Mouse (Mus musculus) intestine, embryonic 16.5 days (tissue): ENCODE measurements around the gene March4. TPM values are rescaled to one million over a fixed set of nuclear protein-coding genes. Genes with fewer than 3 reads are reported as not detected.

Source experiments
- ATAC-seq: fragments of 200-750 bp; cut with Nextera tagmentation; 2 replicates; pipeline ENCODE4 v1.8.0; 2017; ENCODE audit warnings: moderate TSS enrichment, moderate library complexity
- H3K27ac ChIP-seq: fragments of 300-500 bp; sonication (generic); 2 replicates; pipeline ENCODE4 v1.5.1; 2014; ENCODE audit warnings: mild to moderate bottlenecking, low read length
- H3K27me3 ChIP-seq: fragments of 300-500 bp; sonication (generic); replicated peaks from 2 replicates; pipeline ENCODE4 v1.6.1; 2014; ENCODE audit warnings: low read length, control low read depth, mixed read lengths; ENCODE audit not compliant: control insufficient read depth, insufficient read depth
- H3K36me3 ChIP-seq: fragments of 300-500 bp; sonication (generic); 2 replicates; pipeline ENCODE4 v1.6.1; 2014; ENCODE audit warnings: low read length, control low read depth; ENCODE audit not compliant: control insufficient read depth, insufficient read depth
- H3K4me1 ChIP-seq: fragments of 300-500 bp; sonication (generic); 2 replicates; pipeline ENCODE4 v1.6.1; 2014; ENCODE audit warnings: low read length, control low read depth, mixed read lengths; ENCODE audit not compliant: control insufficient read depth, insufficient read depth
- H3K4me2 ChIP-seq: fragments of 300-500 bp; sonication (generic); 2 replicates; pipeline ENCODE4 v1.6.1; 2014; ENCODE audit warnings: low read depth, low read length, control low read depth
- H3K4me3 ChIP-seq: fragments of 300-500 bp; sonication (generic); 2 replicates; pipeline ENCODE4 v1.5.1; 2014; ENCODE audit warnings: mild to moderate bottlenecking, low read length
- H3K9ac ChIP-seq: fragments of 300-500 bp; sonication (generic); 2 replicates; pipeline ENCODE4 v1.6.1; 2014; ENCODE audit warnings: low read depth, low read length
- H3K9me3 ChIP-seq: fragments of 300-500 bp; sonication (generic); 2 replicates; pipeline ENCODE4 v1.6.1; 2016; ENCODE audit warnings: low read length, control low read depth; ENCODE audit not compliant: control insufficient read depth
- WGBS: fragments of 180-500 bp; shearing (Covaris S2); extraction: QIAGEN DNeasy Blood & Tissue Kit; methylation state at CpG from one replicate; pipeline ENCODE4 v1.1.7; 2014; 5-methylcytosine and 5-hydroxymethylcytosine counted together
- polyA plus RNA-seq: library from polyadenylated mRNA; unstranded; fragments of >200 nt; fragmentation: Nextera tagmentation; extraction: Ambion mirVana; gene quantifications from 2 replicates; pipeline ENCODE4 v1.2.1, GENCODE M21; 2015

March4 gene
- polyA plus RNA-seq, 1 experiment from 2014 or later, result 0.32 TPM

DNA sequence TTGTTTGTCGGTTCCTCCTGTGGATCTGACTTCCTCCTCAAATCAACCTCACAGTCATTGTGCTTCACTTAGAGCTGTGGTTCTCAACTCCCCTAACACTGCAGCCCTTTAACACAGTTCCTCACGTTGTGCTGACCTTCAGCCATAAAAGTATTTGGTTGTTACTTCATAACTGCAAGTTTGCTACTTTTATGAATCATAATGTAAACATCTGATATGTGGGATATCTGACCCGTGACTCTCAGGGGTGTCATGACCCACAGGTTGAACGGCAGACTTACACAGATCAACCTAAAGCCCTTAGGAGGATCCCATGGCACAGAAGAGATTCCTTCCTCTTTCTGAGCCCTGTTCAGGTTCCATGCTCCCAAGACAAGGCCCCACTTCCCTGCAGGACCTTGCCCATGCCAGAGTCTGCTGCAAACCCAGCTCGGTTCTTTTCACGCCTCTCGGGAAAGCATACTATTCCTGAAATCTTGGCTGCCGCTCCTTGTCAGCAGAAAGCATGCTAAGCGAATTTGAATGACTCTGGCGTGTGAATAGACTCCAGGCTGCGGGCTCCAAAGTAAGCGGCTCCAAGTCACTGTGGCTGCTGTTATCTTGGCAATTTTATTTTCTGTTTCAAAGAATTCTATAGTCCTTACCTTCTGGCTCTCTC, 71.7 kb downstream of the March4 start:
- no peak overlapping the region for H3K4me2 ChIP-seq
- 48% methylated on average over 12 of the region's 12 CpGs for WGBS
- H3K27ac ChIP-seq, result no peak overlapping the region

DNA sequence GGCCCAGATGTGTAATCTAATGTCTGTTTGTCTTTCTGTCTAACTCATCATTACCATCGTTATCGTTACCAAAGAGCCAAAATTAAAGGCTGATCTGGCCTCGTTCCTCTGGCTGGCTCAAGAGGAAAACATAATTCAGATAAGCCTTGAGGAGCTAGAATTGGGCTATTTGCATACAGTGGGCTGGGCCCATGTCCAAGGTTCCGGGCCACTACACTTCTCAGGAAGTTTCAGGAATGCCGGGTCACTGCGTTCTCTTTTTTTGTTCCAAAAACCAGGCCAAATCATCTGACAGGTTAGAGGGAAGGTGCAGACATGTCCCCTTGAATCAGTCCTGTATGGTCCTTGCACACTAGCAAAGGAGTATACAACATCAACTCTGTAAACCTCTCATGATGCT, 74.2 kb downstream of the March4 start:
- no peak overlapping the region for H3K27ac ChIP-seq

More for the DNA sequence above, 71.7 kb downstream of the March4 start:
- no peaks in the 10 kb centered on the region for H3K36me3 ChIP-seq
- H3K4me1 ChIP-seq, result no peaks in the 10 kb centered on the region; the same call in 1 of the 2 replicates
- no peak overlapping the region for H3K4me3 ChIP-seq
- no peak for ATAC-seq
- H3K27me3 ChIP-seq, result no peaks in the 10 kb centered on the region
- no peak overlapping the region for H3K9ac ChIP-seq
- no peaks in the 10 kb centered on the region for H3K9me3 ChIP-seq

DNA sequence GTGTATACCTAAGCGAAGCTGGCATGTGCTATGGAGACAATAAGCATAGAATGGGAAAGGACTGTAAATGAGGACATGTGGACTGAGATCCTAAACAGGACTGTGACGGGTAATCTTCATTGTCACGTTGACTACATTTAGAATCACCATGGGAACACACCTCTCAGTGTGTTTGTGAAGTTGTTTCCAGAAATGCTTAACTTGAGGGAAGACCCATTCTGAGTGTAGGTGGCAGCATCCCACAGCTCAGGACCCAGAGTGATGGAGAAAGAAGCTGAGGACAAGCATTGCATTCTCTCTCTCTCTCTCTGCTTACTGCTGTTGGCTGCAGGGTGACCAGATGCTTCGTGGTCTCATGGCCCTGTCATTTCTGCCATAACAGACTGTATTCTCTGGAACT, 79.1 kb downstream of the March4 start:
- H3K4me3 ChIP-seq, result no peak overlapping the region
- no peak for ATAC-seq
- H3K4me2 ChIP-seq, result no peak overlapping the region
- no peak overlapping the region for H3K27ac ChIP-seq
- no peak overlapping the region for H3K9ac ChIP-seq
- H3K27me3 ChIP-seq, result no peaks in the 10 kb centered on the region
- H3K9me3 ChIP-seq, result no peaks in the 10 kb centered on the region
- H3K4me1 ChIP-seq, result no peaks in the 10 kb centered on the region
- WGBS, result 70% methylated on average over 4 of the region's 4 CpGs
- H3K36me3 ChIP-seq, result no peaks in the 10 kb centered on the region

More for the DNA sequence above, 74.2 kb downstream of the March4 start:
- Histone ChIP-seq H3K4me2 (no peak overlapping the region), H3K36me3 (no peaks in the 10 kb centered on the region), H3K4me3 (no peak overlapping the region), H3K4me1 (no peaks in the 10 kb centered on the region; the same call in 1 of the 2 replicates), H3K9ac (no peak overlapping the region), H3K27me3 (no peaks in the 10 kb centered on the region), H3K9me3 (no peaks in the 10 kb centered on the region)
- no peak for ATAC-seq
- WGBS, result 61% methylated on average over 6 of the region's 6 CpGs

DNA sequence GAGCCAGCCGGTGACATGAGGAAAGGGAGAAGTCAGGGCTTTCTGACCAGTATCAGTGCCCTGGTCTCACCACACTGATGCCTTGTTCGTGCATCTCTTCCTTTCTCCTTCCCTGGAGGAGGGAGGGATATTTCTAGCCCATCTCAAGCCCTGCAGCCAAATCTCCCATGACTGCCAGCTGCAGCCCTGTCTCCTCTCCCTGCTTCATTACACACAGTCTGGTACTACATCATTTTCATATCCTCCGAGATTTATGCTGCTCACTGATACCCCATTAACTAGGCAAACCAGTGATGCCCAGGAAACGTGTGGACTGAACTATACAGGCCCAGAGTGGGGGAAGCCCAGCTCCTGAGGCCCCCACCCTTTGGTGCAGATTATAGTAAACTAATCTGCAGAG, 80.8 kb downstream of the March4 start:
- WGBS, result 71% methylated on average over 4 of the region's 4 CpGs
- no peak overlapping the region for H3K4me2 ChIP-seq
- H3K4me1 ChIP-seq, result no peaks in the 10 kb centered on the region
- ATAC-seq, result no peak
- H3K9me3 ChIP-seq, result no peaks in the 10 kb centered on the region
- H3K27ac ChIP-seq, result no peak overlapping the region
- no peak overlapping the region for H3K4me3 ChIP-seq
- H3K27me3 ChIP-seq, result no peaks in the 10 kb centered on the region
- H3K9ac ChIP-seq, result no peak overlapping the region
- no peaks in the 10 kb centered on the region for H3K36me3 ChIP-seq

DNA sequence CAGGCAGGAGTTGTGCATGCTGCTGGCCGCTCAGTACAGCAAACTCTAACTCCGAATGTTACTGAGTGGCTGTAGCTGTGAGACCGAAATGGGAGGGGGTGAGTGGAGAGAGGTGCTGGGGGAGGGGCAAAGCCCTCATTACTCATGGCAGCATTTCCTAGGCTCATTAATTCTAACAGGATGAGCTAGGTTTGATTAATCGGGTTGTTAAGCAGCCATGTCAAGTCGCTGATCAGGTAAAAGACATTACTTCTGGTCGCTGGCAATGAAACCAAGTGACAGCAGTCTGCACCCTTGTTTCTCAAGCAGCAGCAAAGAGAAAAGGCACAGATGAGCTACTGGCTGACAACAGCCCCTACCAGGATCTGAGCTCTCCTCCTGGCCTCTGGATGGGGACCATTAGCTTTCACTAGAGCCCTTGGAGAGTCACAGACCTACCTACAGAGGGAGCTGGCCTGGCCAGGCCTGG, 82.0 kb downstream of the March4 start:
- H3K9me3 ChIP-seq, result no peaks in the 10 kb centered on the region
- no peaks in the 10 kb centered on the region for H3K27me3 ChIP-seq
- no peaks in the 10 kb centered on the region for H3K4me1 ChIP-seq
- WGBS, result 68% methylated on average over 6 of the region's 6 CpGs
- H3K4me3 ChIP-seq, result no peak overlapping the region
- H3K36me3 ChIP-seq, result no peaks in the 10 kb centered on the region
- no peak overlapping the region for H3K27ac ChIP-seq
- no peak overlapping the region for H3K9ac ChIP-seq
- no peak for ATAC-seq
- no peak overlapping the region for H3K4me2 ChIP-seq

DNA sequence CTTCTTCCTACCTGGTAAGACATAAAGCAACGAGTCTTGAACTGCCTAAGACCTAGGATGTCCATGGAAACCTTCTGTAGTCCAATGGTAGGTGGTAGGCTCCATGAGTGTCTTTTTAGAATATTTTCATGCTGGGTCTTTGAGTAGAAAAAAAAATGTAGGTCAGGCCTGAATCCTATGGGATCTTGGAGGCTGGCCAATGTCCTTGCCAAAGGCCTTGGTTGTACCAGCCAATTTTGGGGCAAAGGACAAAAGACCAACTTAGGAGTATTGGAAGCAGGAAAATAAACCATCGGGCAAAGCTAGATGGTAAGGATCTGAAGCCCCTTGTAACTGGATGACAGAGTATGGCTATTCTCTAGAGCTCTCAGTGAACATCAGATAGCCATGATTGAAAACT, 83.9 kb downstream of the March4 start:
- H3K27me3 ChIP-seq, result no peaks in the 10 kb centered on the region
- H3K9ac ChIP-seq, result no peak overlapping the region
- 78% methylated on average over 2 of the region's 2 CpGs for WGBS
- no peaks in the 10 kb centered on the region for H3K36me3 ChIP-seq
- no peak for ATAC-seq
- no peak overlapping the region for H3K4me3 ChIP-seq
- no peaks in the 10 kb centered on the region for H3K4me1 ChIP-seq
- no peak overlapping the region for H3K27ac ChIP-seq
- no peak overlapping the region for H3K4me2 ChIP-seq
- no peaks in the 10 kb centered on the region for H3K9me3 ChIP-seq

DNA sequence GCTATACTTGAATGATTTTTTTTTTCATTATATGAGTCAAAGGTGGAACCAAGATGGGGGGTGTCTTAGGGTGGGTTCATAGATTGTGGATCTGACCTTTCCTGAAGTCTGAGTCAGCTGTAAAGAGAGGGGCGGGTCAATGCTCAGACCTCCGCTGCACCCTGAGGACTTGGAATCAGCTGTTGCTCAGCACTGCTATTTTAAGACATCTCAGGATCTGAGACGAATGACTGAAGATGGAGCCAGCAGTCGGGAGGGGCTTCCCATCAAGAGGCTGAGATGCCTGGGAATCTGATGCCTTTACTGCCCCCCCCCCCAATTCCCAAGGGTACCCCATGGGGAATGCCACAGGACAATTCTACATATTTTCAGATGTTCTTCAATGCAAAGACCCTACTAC, 85.9 kb downstream of the March4 start:
- no peak overlapping the region for H3K4me3 ChIP-seq
- H3K27ac ChIP-seq, result no peak overlapping the region
- H3K9me3 ChIP-seq, result no peaks in the 10 kb centered on the region
- WGBS, result 68% methylated on average over 4 of the region's 4 CpGs
- H3K36me3 ChIP-seq, result no peaks in the 10 kb centered on the region
- H3K9ac ChIP-seq, result no peak overlapping the region
- no peaks in the 10 kb centered on the region for H3K27me3 ChIP-seq
- H3K4me2 ChIP-seq, result no peak overlapping the region
- no peaks in the 10 kb centered on the region for H3K4me1 ChIP-seq
- ATAC-seq, result no peak

DNA sequence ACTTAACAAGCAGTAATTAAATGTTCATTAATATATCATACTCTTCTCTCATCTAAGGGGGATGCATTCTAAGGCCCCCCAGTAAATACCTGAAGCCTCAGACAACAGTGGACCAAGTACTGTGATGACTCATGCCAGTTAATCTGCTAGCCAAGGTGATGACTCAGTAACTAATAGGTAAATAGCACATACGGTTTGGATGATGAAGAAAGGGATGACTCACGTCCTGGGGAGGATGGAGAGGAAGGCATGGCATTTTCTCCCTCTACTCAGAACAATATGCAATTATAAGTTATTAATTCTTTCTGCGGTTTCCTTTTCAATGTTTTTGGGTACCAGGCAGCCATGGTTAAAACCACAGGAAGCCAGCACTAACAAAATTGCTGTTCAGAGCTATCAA, 87.0 kb downstream of the March4 start:
- Histone ChIP-seq H3K9ac (no peak overlapping the region), H3K36me3 (no peaks in the 10 kb centered on the region), H3K4me1 (no peaks in the 10 kb centered on the region), H3K27me3 (no peaks in the 10 kb centered on the region), H3K9me3 (no peaks in the 10 kb centered on the region), H3K27ac (no peak overlapping the region), H3K4me3 (no peak overlapping the region), H3K4me2 (no peak overlapping the region)
- 77% methylated on average over 3 of the region's 3 CpGs for WGBS
- no peak for ATAC-seq

DNA sequence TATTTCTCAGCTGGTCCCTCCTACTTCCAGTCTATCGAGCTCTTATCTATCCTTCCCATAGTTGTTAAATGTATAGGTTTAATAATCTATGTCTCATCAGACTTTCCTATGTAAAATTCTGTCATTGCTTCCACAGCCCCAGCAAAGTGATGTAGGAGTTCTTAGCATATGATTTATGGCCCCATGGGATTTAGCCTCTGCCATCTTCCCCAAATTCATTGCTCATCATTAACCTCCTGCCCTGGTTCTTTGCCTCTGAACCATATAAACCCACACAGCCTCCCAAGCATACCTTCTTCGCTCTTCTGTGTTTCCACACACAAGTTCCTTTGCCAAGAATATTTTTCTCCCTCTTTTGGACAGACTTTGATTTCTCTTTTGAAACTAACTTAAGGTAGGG, 94.0 kb downstream of the March4 start:
- 79% methylated on average over 2 of the region's 2 CpGs for WGBS
- no peak for ATAC-seq

DNA sequence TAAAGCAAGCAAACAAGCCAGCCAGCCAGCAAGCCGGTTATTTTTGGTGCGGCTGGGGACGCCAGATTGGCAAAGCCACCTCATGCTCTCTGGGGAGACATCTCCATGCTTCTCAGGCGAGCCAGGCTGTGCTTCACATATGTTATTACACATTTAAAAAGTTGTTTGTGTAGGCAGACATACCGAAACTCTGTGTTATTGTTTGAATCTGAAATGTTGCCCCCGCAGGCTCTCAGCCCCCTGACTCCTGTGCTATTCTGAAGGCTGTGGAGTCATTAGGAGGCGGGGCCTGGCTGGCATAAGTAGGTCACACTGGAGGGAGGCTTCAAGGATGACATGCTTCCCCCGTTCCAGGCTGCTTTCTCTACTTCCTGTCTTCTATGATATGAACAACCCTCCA, 97.6 kb downstream of the March4 start:
- Histone ChIP-seq H3K36me3 (no peaks in the 10 kb centered on the region), H3K27ac (no peak overlapping the region), H3K9ac (no peak overlapping the region), H3K4me1 (no peaks in the 10 kb centered on the region), H3K4me3 (no peak overlapping the region), H3K4me2 (no peak overlapping the region), H3K27me3 (no peaks in the 10 kb centered on the region), H3K9me3 (no peaks in the 10 kb centered on the region)
- 73% methylated on average over 8 of the region's 8 CpGs for WGBS
- ATAC-seq, result no peak

More for the DNA sequence above, 94.0 kb downstream of the March4 start:
- Histone ChIP-seq H3K9me3 (no peaks in the 10 kb centered on the region), H3K27me3 (no peaks in the 10 kb centered on the region), H3K27ac (no peak overlapping the region), H3K4me3 (no peak overlapping the region), H3K36me3 (no peaks in the 10 kb centered on the region), H3K4me2 (no peak overlapping the region), H3K9ac (no peak overlapping the region), H3K4me1 (no peaks in the 10 kb centered on the region)
